Mouse (Mus musculus) MEL (cell line): Measurements from ENCODE around the gene Wfdc16.

Experiments
- CTCF ChIP-seq, 3 experiments: IDR thresholded peaks in 2 of 3; conservative IDR thresholded peaks in 1 of 3; 2 replicates each; pipeline ENCODE4 v1.5.1; 2011 to 2012; ENCODE audit warnings: low read length in 3 of 3, low read depth in 2 of 3, mild to moderate bottlenecking in 2 of 3, improper control_type of control experiment in 1 of 3, inconsistent platforms in 1 of 3, mixed read lengths in 1 of 3, moderate library complexity in 1 of 3; ENCODE audit not compliant: control insufficient read depth in 1 of 3, insufficient read depth in 1 of 3, poor library complexity in 1 of 3, severe bottlenecking in 1 of 3
- MAZ ChIP-seq: IDR thresholded peaks from 2 replicates; pipeline ENCODE4 v1.6.1; 2012; ENCODE audit warnings: low read depth, mild to moderate bottlenecking, inconsistent platforms, low read length, improper control_type of control experiment
- MXI1 ChIP-seq: IDR thresholded peaks from 2 replicates; pipeline ENCODE4 v1.6.1; 2011; ENCODE audit warnings: mild to moderate bottlenecking, low read depth, low read length, improper control_type of control experiment
- POLR2A ChIP-seq, 2 experiments: IDR thresholded peaks; 2 replicates each; pipeline ENCODE4 v1.6.1; 2011 to 2012; ENCODE audit warnings: low read length in 2 of 2, mild to moderate bottlenecking in 2 of 2, control low read depth in 1 of 2, improper control_type of control experiment in 1 of 2, low read depth in 1 of 2, moderate library complexity in 1 of 2; ENCODE audit not compliant: control insufficient read depth in 1 of 2, insufficient read depth in 1 of 2, poor library complexity in 1 of 2
- POLR2AphosphoS2 ChIP-seq: IDR thresholded peaks from 2 replicates; pipeline ENCODE4 v1.6.1; 2011; ENCODE audit warnings: low read length, improper control_type of control experiment
- POLR2AphosphoS5 ChIP-seq: IDR thresholded peaks from 2 replicates; pipeline ENCODE4 v1.6.1; 2012; ENCODE audit warnings: low read depth, borderline replicate concordance, mild to moderate bottlenecking, inconsistent platforms, low read length, moderate library complexity, mixed read lengths
- TAL1 ChIP-seq: IDR thresholded peaks from 2 replicates; pipeline ENCODE4 v1.6.1; 2012; ENCODE audit warnings: mild to moderate bottlenecking, inconsistent platforms, low read length, moderate library complexity, mixed read lengths
- USF1 ChIP-seq: IDR thresholded peaks from 2 replicates; pipeline ENCODE4 v1.6.1; 2014; ENCODE audit warnings: low read depth, mild to moderate bottlenecking, inconsistent platforms, low read length, improper control_type of control experiment, moderate library complexity
- ZC3H11A ChIP-seq: IDR thresholded peaks from 2 replicates; pipeline ENCODE4 v1.6.1; 2012; ENCODE audit warnings: low read depth, mild to moderate bottlenecking, inconsistent platforms, low read length, improper control_type of control experiment
- ZNF384 ChIP-seq: IDR thresholded peaks from 2 replicates; pipeline ENCODE4 v1.6.1; 2012; ENCODE audit warnings: low read depth, mild to moderate bottlenecking, inconsistent platforms, low read length, improper control_type of control experiment

DNA sequence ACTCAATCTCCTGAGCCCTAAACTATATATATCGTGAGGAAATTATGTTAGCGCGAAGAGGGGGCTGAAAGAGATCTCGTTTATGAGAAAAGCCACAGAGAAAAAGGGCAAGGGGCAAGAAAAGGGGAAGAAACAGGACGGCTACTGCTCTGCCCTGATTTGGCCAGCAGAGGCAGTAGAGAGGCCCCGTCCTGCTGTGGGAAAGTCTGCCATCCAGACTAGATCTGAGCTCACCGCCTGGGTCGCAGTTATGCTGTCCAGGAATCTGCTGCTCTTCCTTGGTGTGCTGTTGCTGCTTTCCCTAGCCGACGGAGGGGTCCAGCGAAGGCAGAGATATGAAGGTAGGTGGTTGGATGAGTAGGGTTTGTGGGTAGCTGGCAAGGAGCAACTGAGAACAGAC lies 17.3 kb upstream of the Wfdc16 start, which contains the start of gene Wfdc10:
- TF ChIP-seq POLR2A (IDR thresholded peaks at IDR 0.05; ENCODE audit: control insufficient read depth in 1 of 2, insufficient read depth in 1 of 2, low read depth in 1 of 2, low read length in 2 of 2, poor library complexity in 1 of 2) (no peak), USF1 (no peak), TAL1 (no peak), CTCF (IDR thresholded peaks at IDR 0.05 in 2 of 3, conservative IDR thresholded peaks at IDR 0.05 in 1 of 3; ENCODE audit: control insufficient read depth in 1 of 3, insufficient read depth in 1 of 3, low read depth in 2 of 3, low read length in 3 of 3, poor library complexity in 1 of 3, severe bottlenecking in 1 of 3) (peak; percentile 61 to 70 (median 64)), MXI1 (no peak), ZC3H11A (no peak), MAZ (no peak), ZNF384 (no peak), POLR2AphosphoS5 (no peak), POLR2AphosphoS2 (no peak)
